Mouse (Mus musculus): ENCODE measurements around the gene Gpr135. TPM values are rescaled to one million over a fixed set of nuclear protein-coding genes. Genes with fewer than 3 reads are reported as not detected.
"Not testable (repeated sequence)": the region's sequence is repeated elsewhere in the genome, so short reads cannot be mapped to it uniquely, and the experiment has no call there.

Gene Gpr135
- polyA plus RNA-seq, 1 experiment from 2014 or later = 0.41 TPM

GRCm38 (mm10) chr12:72084261-72085023 lies 13.5 kb upstream of the Gpr135 start:
- Histone ChIP-seq H3K9me3 (no peaks in the 10 kb centered on the region), H3K27ac (peak overlapping the region; percentile 96), H3K4me1 (peaks cover 29% of the 10 kb centered on the region), H3K4me3 (peak overlapping the region; percentile 81), H3K36me3 (no peaks in the 10 kb centered on the region), H3K27me3 (ENCODE audit: insufficient read depth, poor library complexity, severe bottlenecking) (no peaks in the 10 kb centered on the region)
- 3% methylated on average over 46 of the region's 46 CpGs for WGBS
- peak; percentile 88 for DNase-seq (ENCODE audit: low spot score)

- Histone ChIP-seq H3K27me3 (ENCODE audit: insufficient read depth, poor library complexity, severe bottlenecking) (no peaks in the 10 kb centered on the region), H3K36me3 (no peaks in the 10 kb centered on the region), H3K4me3 (no peak overlapping the region), H3K27ac (no peak overlapping the region), H3K4me1 (peaks cover 29% of the 10 kb centered on the region), H3K9me3 (no peaks in the 10 kb centered on the region)
- 83% methylated on average over 9 of the region's 9 CpGs for whole genome bisulfite sequencing
- no peak for DNase-seq (ENCODE audit: low spot score)
Observed at GRCm38 (mm10) chr12:72083265-72083664, 12.3 kb upstream of the Gpr135 start.

GRCm38 (mm10) chr12:72082370-72082769 lies 11.4 kb upstream of the Gpr135 start:
- peak overlapping the region; percentile 59; the same call in 1 of the 2 replicates for H3K27ac ChIP-seq
- 19% methylated on average over 18 of the region's 18 CpGs for WGBS

GRCm38 (mm10) chr12:72081961-72082360 lies 11.0 kb upstream of the Gpr135 start:
- WGBS = 74% methylated on average over 3 of the region's 3 CpGs
- Histone ChIP-seq H3K27me3 (ENCODE audit: insufficient read depth, poor library complexity, severe bottlenecking) (no peaks in the 10 kb centered on the region), H3K36me3 (no peaks in the 10 kb centered on the region), H3K27ac (no peak overlapping the region), H3K4me1 (peaks cover 22% of the 10 kb centered on the region), H3K4me3 (peak overlapping the region; percentile 44), H3K9me3 (no peaks in the 10 kb centered on the region)
- no peak for DNase-seq (ENCODE audit: low spot score)

More at GRCm38 (mm10) chr12:72082370-72082769, 11.4 kb upstream of the Gpr135 start:
- peaks cover 22% of the 10 kb centered on the region for H3K4me1 ChIP-seq
- H3K4me3 ChIP-seq = peak overlapping the region; percentile 44
- no peaks in the 10 kb centered on the region for H3K27me3 ChIP-seq (ENCODE audit: insufficient read depth, poor library complexity, severe bottlenecking)
- H3K36me3 ChIP-seq = no peaks in the 10 kb centered on the region
- no peak for DNase-seq (ENCODE audit: low spot score)
- H3K9me3 ChIP-seq = no peaks in the 10 kb centered on the region

- H3K27me3 ChIP-seq (ENCODE audit: insufficient read depth, poor library complexity, severe bottlenecking) = no peaks in the 10 kb centered on the region
- H3K36me3 ChIP-seq = peaks cover 15% of the 10 kb centered on the region
- no peak overlapping the region for H3K27ac ChIP-seq
- H3K9me3 ChIP-seq = 0 out of 2 replicates have a peak, but pooled peaks cover 2% of the 10 kb centered on the region
- DNase-seq (ENCODE audit: low spot score) = no peak
- peaks cover 11% of the 10 kb centered on the region for H3K4me1 ChIP-seq
- WGBS = 89% methylated on average over 3 of the region's 3 CpGs
- H3K4me3 ChIP-seq = no peak overlapping the region
Observed at GRCm38 (mm10) chr12:72078248-72078647, 7.3 kb upstream of the Gpr135 start.

- Histone ChIP-seq H3K27ac (peak overlapping the region; percentile 73), H3K4me3 (peak overlapping the region; percentile 80), H3K27me3 (ENCODE audit: insufficient read depth, poor library complexity, severe bottlenecking) (peaks cover 47% of the 10 kb centered on the region), H3K36me3 (peaks cover 10% of the 10 kb centered on the region), H3K4me1 (peaks cover 16% of the 10 kb centered on the region), H3K9me3 (0 out of 2 replicates have a peak, but pooled peaks cover 2% of the 10 kb centered on the region)
- no peak for DNase-seq (ENCODE audit: low spot score)
- WGBS = 4% methylated on average over 40 of the region's 40 CpGs
Observed at GRCm38 (mm10) chr12:72069626-72070326, 1.1 kb downstream of the Gpr135 start.

GRCm38 (mm10) chr12:72057780-72058179 lies 13.1 kb downstream of the Gpr135 start:
- Histone ChIP-seq H3K36me3 (no peaks in the 10 kb centered on the region), H3K4me1 (no peaks in the 10 kb centered on the region), H3K9me3 (no peaks in the 10 kb centered on the region), H3K4me3 (no peak overlapping the region), H3K27ac (no peak overlapping the region), H3K27me3 (ENCODE audit: insufficient read depth, poor library complexity, severe bottlenecking) (no peaks in the 10 kb centered on the region)
- 80% methylated on average over 1 of the region's 1 CpGs for WGBS
- no peak for DNase-seq (ENCODE audit: low spot score)

- DNase-seq (ENCODE audit: low spot score) = no peak
- WGBS = 42% methylated on average over 6 of the region's 6 CpGs
- Histone ChIP-seq H3K4me3 (no peak overlapping the region), H3K9me3 (no peaks in the 10 kb centered on the region), H3K27ac (no peak overlapping the region), H3K36me3 (no peaks in the 10 kb centered on the region), H3K27me3 (ENCODE audit: insufficient read depth, poor library complexity, severe bottlenecking) (no peaks in the 10 kb centered on the region), H3K4me1 (no peaks in the 10 kb centered on the region)
Observed at GRCm38 (mm10) chr12:72053851-72054250, 17.1 kb downstream of the Gpr135 start.

GRCm38 (mm10) chr12:72053303-72053702 lies 17.6 kb downstream of the Gpr135 start:
- 42% methylated on average over 6 of the region's 6 CpGs for WGBS
- Histone ChIP-seq H3K27ac (no peak overlapping the region), H3K9me3 (no peaks in the 10 kb centered on the region), H3K36me3 (no peaks in the 10 kb centered on the region), H3K4me3 (no peak overlapping the region), H3K4me1 (no peaks in the 10 kb centered on the region), H3K27me3 (ENCODE audit: insufficient read depth, poor library complexity, severe bottlenecking) (no peaks in the 10 kb centered on the region)
- DNase-seq (ENCODE audit: low spot score) = no peak

GRCm38 (mm10) chr12:72052571-72052970 lies 18.4 kb downstream of the Gpr135 start:
- Histone ChIP-seq H3K27ac (no peak overlapping the region), H3K36me3 (no peaks in the 10 kb centered on the region), H3K27me3 (ENCODE audit: insufficient read depth, poor library complexity, severe bottlenecking) (no peaks in the 10 kb centered on the region), H3K4me1 (no peaks in the 10 kb centered on the region), H3K4me3 (no peak overlapping the region), H3K9me3 (no peaks in the 10 kb centered on the region)
- 70% methylated on average over 6 of the region's 6 CpGs for WGBS
- DNase-seq (ENCODE audit: low spot score) = no peak

- no peaks in the 10 kb centered on the region for H3K36me3 ChIP-seq
- WGBS = 80% methylated on average over 4 of the region's 4 CpGs
- H3K27me3 ChIP-seq (ENCODE audit: insufficient read depth, poor library complexity, severe bottlenecking) = no peaks in the 10 kb centered on the region
- DNase-seq (ENCODE audit: low spot score) = no peak
- peaks cover 3% of the 10 kb centered on the region; the same call in 1 of the 2 replicates for H3K4me1 ChIP-seq
- H3K4me3 ChIP-seq = no peak overlapping the region
- H3K9me3 ChIP-seq = no peaks in the 10 kb centered on the region
- H3K27ac ChIP-seq = no peak overlapping the region
Observed at GRCm38 (mm10) chr12:72050821-72051220, 20.1 kb downstream of the Gpr135 start.

- WGBS = 92% methylated on average over 5 of the region's 5 CpGs
Observed at GRCm38 (mm10) chr12:72050156-72050555, 20.8 kb downstream of the Gpr135 start.

GRCm38 (mm10) chr12:72047513-72047912 lies 23.4 kb downstream of the Gpr135 start:
- no peak for DNase-seq (ENCODE audit: low spot score)
- peaks cover 3% of the 10 kb centered on the region; the same call in 1 of the 2 replicates for H3K4me1 ChIP-seq
- WGBS = 12% methylated on average over 2 of the region's 2 CpGs

More at GRCm38 (mm10) chr12:72050156-72050555, 20.8 kb downstream of the Gpr135 start:
- not testable (repeated sequence) for H3K27ac ChIP-seq; DNase-seq (ENCODE audit: low spot score); H3K4me3 ChIP-seq; H3K27me3 ChIP-seq (ENCODE audit: insufficient read depth, poor library complexity, severe bottlenecking); H3K4me1 ChIP-seq; H3K9me3 ChIP-seq; H3K36me3 ChIP-seq

More at GRCm38 (mm10) chr12:72047513-72047912, 23.4 kb downstream of the Gpr135 start:
- Histone ChIP-seq H3K9me3 (no peaks in the 10 kb centered on the region), H3K36me3 (no peaks in the 10 kb centered on the region), H3K4me3 (no peak overlapping the region), H3K27me3 (ENCODE audit: insufficient read depth, poor library complexity, severe bottlenecking) (no peaks in the 10 kb centered on the region), H3K27ac (peak overlapping the region; percentile 67)
